Mouse (Mus musculus) limb, embryonic 13.5 days (tissue): ENCODE results near the gene Ccdc162. TPM values are rescaled to one million over a fixed set of nuclear protein-coding genes. Genes with fewer than 3 reads are reported as not detected.
A peak's percentile ranks its signal among the peaks of the same experiment; 100 is the strongest.

Source experiments
- ATAC-seq: fragments of 200-750 bp; cut with Nextera tagmentation; 2 replicates; pipeline ENCODE4 v1.8.0; 2017; ENCODE audit warnings: low read depth, moderate number of reproducible peaks, moderate TSS enrichment; ENCODE audit not compliant: low FRiP score
- H3K27ac ChIP-seq: fragments of 300-500 bp; sonication (generic); 2 replicates; pipeline ENCODE4 v1.5.1; 2015; ENCODE audit warnings: inconsistent platforms, mild to moderate bottlenecking, moderate library complexity
- H3K27me3 ChIP-seq: fragments of 300-500 bp; sonication (generic); 2 replicates; pipeline ENCODE4 v1.6.1; 2015; ENCODE audit warnings: mild to moderate bottlenecking, inconsistent platforms
- H3K36me3 ChIP-seq: fragments of 300-500 bp; sonication (generic); 2 replicates; pipeline ENCODE4 v1.6.1; 2015; ENCODE audit warnings: inconsistent platforms, mild to moderate bottlenecking, moderate library complexity
- H3K4me1 ChIP-seq: fragments of 300-500 bp; sonication (generic); 2 replicates; pipeline ENCODE4 v1.6.1; 2015; ENCODE audit warnings: inconsistent platforms
- H3K4me2 ChIP-seq: fragments of 300-500 bp; sonication (generic); replicated peaks from 2 replicates; pipeline ENCODE4 v1.6.1; 2015; ENCODE audit warnings: inconsistent platforms, mild to moderate bottlenecking, moderate library complexity
- H3K4me3 ChIP-seq: fragments of 300-500 bp; sonication (generic); 2 replicates; pipeline ENCODE4 v1.5.1; 2015; ENCODE audit warnings: moderate library complexity, mild to moderate bottlenecking, inconsistent platforms
- H3K9ac ChIP-seq: fragments of 300-500 bp; sonication (generic); 2 replicates; pipeline ENCODE4 v1.6.1; 2015; ENCODE audit warnings: mild to moderate bottlenecking, inconsistent platforms
- H3K9me3 ChIP-seq: fragments of 300-500 bp; sonication (generic); 2 replicates; pipeline ENCODE4 v1.6.1; 2016; ENCODE audit warnings: inconsistent platforms
- WGBS: fragments of 180-500 bp; shearing (Covaris S2); methylation state at CpG from one replicate; pipeline ENCODE4 v1.1.7; 2015; 5-methylcytosine and 5-hydroxymethylcytosine counted together
- polyA plus RNA-seq: library from polyadenylated mRNA; unstranded; fragments of >200 nt; fragmentation: Nextera tagmentation; extraction: Ambion mirVana; gene quantifications from 2 replicates; pipeline ENCODE4 v1.2.1, GENCODE M21; 2015

Ccdc162 gene
- polyA plus RNA-seq, 1 experiment from 2014 or later: 1.4 TPM

DNA sequence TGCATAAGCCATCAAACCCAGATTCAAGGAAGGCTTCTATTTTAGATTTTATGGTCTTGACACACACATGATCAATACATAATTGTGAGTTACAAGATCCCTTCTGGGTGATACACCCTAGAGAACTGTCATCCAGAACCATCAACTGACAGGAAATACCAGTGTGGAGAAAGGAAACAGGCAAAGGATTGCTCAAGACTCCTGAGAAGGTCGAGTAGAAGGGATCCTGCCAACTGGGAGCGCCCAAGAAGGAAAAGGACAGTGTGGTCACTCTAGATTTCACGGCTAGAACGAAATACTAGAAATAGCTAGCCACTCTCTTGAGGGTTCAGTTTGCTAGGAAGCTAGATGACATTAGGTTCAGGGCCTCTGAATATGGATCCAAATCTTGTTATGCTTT is 173.0 kb downstream of the Ccdc162 start:
- WGBS: 84% methylated on average over 4 of the region's 4 CpGs
- Histone ChIP-seq H3K4me1 (peaks cover 8% of the 10 kb centered on the region), H3K9me3 (no peaks in the 10 kb centered on the region), H3K4me3 (no peak overlapping the region), H3K36me3 (peaks cover 8% of the 10 kb centered on the region), H3K9ac (no peak overlapping the region), H3K27ac (no peak overlapping the region), H3K4me2 (no peak overlapping the region), H3K27me3 (no peaks in the 10 kb centered on the region)
- ATAC-seq: no peak

DNA sequence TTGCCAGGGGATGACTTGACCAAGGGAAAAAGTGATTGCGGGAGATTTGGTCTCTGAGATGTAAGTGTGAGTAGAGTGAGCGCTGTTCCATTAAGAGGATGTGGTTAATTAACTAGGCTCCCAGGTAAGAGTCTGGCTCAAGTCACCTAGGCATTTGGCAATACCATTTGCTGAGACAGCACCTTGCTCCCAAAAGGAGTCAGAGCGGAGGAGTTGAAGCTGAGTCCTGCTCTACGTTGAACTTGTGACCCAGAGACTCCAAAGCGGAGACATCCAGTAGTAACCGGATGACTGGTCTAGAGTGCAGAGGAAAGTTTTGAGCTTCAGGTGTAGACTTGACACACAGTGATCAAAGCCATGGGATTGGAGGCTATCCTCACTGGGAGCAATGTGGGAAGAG is 174.4 kb downstream of the Ccdc162 start:
- Histone ChIP-seq H3K4me3 (no peak overlapping the region), H3K4me2 (no peak overlapping the region), H3K36me3 (peaks cover 19% of the 10 kb centered on the region), H3K9ac (no peak overlapping the region), H3K27me3 (no peaks in the 10 kb centered on the region), H3K27ac (no peak overlapping the region), H3K4me1 (peaks cover 8% of the 10 kb centered on the region), H3K9me3 (no peaks in the 10 kb centered on the region)
- WGBS: 92% methylated on average over 6 of the region's 6 CpGs
- ATAC-seq: no peak

DNA sequence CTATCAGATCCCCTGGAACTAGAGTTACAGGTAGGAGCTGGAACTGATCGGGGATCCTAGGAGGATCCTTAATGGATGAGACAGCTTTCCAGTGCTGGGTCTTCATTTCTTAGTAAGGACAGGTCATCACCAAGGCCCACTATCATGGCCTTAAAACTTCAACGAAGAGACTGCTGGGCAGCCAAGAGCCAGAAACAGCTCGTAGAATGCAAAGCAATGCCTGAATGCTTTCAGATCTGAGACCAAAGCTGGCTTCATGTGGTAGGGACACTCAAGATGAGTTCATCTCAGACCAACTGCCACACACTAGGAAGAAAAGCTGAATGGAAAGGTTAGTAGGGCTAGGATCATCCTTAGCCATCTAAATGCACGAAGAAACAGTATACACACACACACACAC is 177.4 kb downstream of the Ccdc162 start:
- Histone ChIP-seq H3K36me3 (peaks cover 47% of the 10 kb centered on the region), H3K4me2 (no peak overlapping the region), H3K9me3 (no peaks in the 10 kb centered on the region), H3K4me1 (no peaks in the 10 kb centered on the region), H3K27ac (no peak overlapping the region), H3K9ac (no peak overlapping the region), H3K4me3 (no peak overlapping the region), H3K27me3 (no peaks in the 10 kb centered on the region)
- ATAC-seq: no peak
- 97% methylated on average over 4 of the region's 4 CpGs for WGBS

DNA sequence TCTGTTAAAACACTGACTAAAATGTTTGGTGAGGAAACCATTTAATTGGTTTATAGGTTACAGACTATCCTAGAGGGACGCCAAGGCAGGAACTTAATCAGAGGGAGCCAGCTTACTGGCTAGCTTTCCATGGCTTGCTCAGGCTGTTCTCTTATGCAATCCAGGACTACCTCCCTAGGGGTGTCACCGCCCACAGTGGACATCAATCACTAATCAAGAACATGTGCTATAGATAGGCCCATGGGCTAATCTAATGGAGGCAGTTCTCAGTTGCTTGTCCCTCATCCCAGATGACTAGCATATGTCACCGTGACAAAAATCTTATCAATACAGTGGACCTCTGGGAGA is 178.5 kb downstream of the Ccdc162 start:
- Histone ChIP-seq H3K27ac (no peak overlapping the region), H3K9me3 (no peaks in the 10 kb centered on the region), H3K27me3 (no peaks in the 10 kb centered on the region), H3K4me1 (no peaks in the 10 kb centered on the region), H3K4me2 (no peak overlapping the region), H3K4me3 (no peak overlapping the region), H3K9ac (no peak overlapping the region), H3K36me3 (peaks cover 57% of the 10 kb centered on the region)
- 91% methylated on average over 3 of the region's 3 CpGs for WGBS
- no peak for ATAC-seq

DNA sequence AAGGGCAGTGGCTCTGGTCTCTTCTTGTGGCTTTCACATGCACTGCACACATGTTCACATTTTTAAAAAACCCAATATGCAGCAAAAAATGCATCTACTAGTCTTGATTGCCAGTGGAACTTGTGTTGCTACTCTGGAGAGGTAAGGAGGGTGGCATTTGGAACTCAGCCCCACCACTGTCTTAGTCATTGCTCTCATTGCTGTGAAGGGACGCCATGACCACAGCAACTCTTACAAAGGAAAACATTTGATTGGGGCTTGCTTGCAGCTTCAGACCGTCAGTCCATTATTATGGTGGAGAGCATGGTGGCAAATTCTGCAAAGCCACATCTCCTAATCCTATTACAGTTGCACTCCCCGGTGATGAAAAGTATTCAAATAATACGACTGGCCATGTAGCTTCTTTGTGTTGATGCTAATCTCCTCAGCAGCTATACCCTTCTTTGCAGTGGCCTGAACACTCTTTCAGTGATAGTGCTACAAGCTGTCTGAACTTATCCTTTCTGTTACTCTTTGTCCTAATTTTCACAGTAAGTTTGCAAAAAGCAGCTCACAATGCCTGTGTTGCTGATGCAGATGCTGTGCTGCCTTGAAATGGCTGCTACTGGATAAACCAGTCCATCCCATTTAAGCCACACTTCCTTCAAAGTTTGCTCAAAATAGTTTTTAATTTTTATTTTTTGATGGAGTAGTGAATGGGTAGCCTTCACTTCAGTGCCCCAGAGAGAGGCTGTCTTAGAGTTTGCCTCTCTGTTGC is 179.0 kb downstream of the Ccdc162 start:
- Histone ChIP-seq H3K27ac (no peak overlapping the region), H3K9me3 (no peaks in the 10 kb centered on the region), H3K4me3 (no peak overlapping the region), H3K4me2 (no peak overlapping the region), H3K9ac (no peak overlapping the region), H3K36me3 (peaks cover 63% of the 10 kb centered on the region), H3K4me1 (no peaks in the 10 kb centered on the region), H3K27me3 (no peaks in the 10 kb centered on the region)
- 91% methylated on average over 4 of the region's 4 CpGs for WGBS
- no peak for ATAC-seq

GRCm38 (mm10) chr10:41536714-41537113 is 179.7 kb downstream of the Ccdc162 start:
- Histone ChIP-seq H3K4me2 (no peak overlapping the region), H3K36me3 (peaks cover 64% of the 10 kb centered on the region), H3K4me1 (no peaks in the 10 kb centered on the region), H3K4me3 (no peak overlapping the region), H3K9me3 (no peaks in the 10 kb centered on the region), H3K27ac (no peak overlapping the region), H3K9ac (no peak overlapping the region), H3K27me3 (no peaks in the 10 kb centered on the region)
- ATAC-seq: no peak
- whole genome bisulfite sequencing: 89% methylated on average over 1 of the region's 1 CpGs

DNA sequence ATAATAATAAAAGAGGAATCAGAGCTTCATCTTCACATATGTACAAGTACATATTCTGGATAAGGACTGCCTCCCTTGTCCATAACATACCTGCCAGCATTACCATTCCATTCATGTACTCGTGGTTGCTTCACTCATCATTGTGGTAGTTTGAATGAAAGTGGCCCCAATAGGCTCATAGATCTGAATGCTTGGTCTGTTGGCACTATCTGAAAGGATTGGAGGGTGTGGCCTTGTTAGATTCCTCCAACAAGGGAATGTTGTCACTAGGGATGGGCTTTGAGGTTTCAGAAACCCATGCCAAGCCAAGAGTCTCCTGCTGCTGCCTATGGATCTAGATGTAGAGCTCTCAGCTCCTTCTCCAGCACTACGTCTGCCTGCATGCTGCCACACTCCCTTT is 180.4 kb downstream of the Ccdc162 start:
- WGBS: 92% methylated on average over 2 of the region's 2 CpGs
- ATAC-seq: no peak
- H3K36me3 ChIP-seq: peaks cover 70% of the 10 kb centered on the region

GRCm38 (mm10) chr10:41529972-41530371 is 186.5 kb downstream of the Ccdc162 start:
- Histone ChIP-seq H3K4me3 (no peak overlapping the region), H3K9ac (no peak overlapping the region), H3K27me3 (no peaks in the 10 kb centered on the region), H3K4me2 (no peak overlapping the region), H3K27ac (no peak overlapping the region), H3K36me3 (peaks cover 74% of the 10 kb centered on the region), H3K4me1 (no peaks in the 10 kb centered on the region), H3K9me3 (no peaks in the 10 kb centered on the region)
- ATAC-seq: no peak
- WGBS: 83% methylated on average over 5 of the region's 5 CpGs

More for the DNA sequence above, 180.4 kb downstream of the Ccdc162 start:
- no peak overlapping the region for H3K27ac ChIP-seq
- H3K4me2 ChIP-seq: no peak overlapping the region
- H3K9me3 ChIP-seq: no peaks in the 10 kb centered on the region
- no peak overlapping the region for H3K4me3 ChIP-seq
- no peaks in the 10 kb centered on the region for H3K4me1 ChIP-seq
- H3K9ac ChIP-seq: no peak overlapping the region
- H3K27me3 ChIP-seq: no peaks in the 10 kb centered on the region

DNA sequence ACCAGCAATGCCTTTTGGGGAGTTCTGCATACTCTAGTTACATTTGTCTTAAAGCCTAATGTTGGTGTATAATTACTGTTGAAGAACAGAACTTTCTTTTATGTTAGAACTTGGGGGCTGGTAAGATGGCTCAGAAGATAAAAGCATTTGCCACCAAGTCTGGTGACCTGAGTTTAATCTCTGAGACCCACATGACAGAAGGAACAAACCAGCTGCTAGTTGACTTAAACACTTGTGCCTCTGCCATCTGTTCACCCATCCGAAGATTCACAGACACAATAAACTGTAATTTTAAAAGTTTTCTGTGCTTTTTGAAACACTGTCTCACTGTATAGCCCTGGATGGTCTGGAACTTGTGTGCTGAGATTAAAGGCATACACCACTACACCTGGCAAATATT is 190.7 kb downstream of the Ccdc162 start:
- no peak overlapping the region for H3K4me3 ChIP-seq
- no peak for ATAC-seq
- H3K4me2 ChIP-seq: no peak overlapping the region
- peaks cover 24% of the 10 kb centered on the region for H3K4me1 ChIP-seq
- no peak overlapping the region for H3K9ac ChIP-seq
- WGBS: 80% methylated on average over 1 of the region's 1 CpGs
- H3K36me3 ChIP-seq: peaks cover 57% of the 10 kb centered on the region
- H3K9me3 ChIP-seq: no peaks in the 10 kb centered on the region
- H3K27me3 ChIP-seq: no peaks in the 10 kb centered on the region
- no peak overlapping the region for H3K27ac ChIP-seq

DNA sequence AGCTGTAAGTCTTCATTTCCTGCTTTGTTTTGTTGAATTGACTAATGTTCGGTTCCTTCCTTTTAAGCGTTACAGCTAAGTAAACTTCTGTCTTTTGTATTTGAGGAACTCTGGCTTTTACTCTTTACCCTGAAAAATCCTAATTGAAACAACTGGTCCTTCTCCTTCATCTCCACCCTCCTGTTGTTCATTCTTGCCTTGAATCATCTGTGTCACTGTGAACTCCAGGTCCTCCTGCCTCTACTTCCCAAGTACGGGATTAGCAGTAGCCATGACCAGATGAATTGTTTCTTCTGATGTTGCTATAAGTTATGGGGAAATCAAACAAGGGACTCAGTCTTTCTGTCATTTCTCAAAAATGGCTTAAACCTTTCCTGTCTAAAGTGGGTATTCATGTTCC is 193.0 kb downstream of the Ccdc162 start:
- Histone ChIP-seq H3K4me3 (no peak overlapping the region), H3K4me2 (0 out of 2 replicates have a peak overlapping the region, but pooled peaks have one; percentile 25), H3K27ac (no peak overlapping the region), H3K4me1 (peaks cover 25% of the 10 kb centered on the region), H3K9ac (no peak overlapping the region), H3K27me3 (no peaks in the 10 kb centered on the region), H3K36me3 (peaks cover 36% of the 10 kb centered on the region), H3K9me3 (no peaks in the 10 kb centered on the region)
- ATAC-seq: no peak
- 70% methylated on average over 3 of the region's 3 CpGs for WGBS

DNA sequence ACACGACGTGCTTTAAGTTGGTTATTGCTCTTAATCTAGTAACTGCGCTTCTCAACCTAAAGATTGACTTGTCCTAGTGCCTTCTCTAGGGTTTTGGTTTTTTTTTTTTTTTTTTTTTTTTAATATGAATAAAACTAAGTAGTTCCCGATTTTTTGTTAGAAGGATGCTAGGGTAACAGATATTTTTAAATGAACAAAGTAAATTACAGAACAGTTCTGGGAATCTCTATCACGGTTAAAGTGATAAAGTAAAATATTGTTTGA is 196.1 kb downstream of the Ccdc162 start:
- ATAC-seq: no peak
- no peak overlapping the region for H3K27ac ChIP-seq
- H3K27me3 ChIP-seq: no peaks in the 10 kb centered on the region
- 6% methylated on average over 5 of the region's 5 CpGs for WGBS
- H3K36me3 ChIP-seq: peaks cover 19% of the 10 kb centered on the region
- H3K4me1 ChIP-seq: peaks cover 25% of the 10 kb centered on the region
- H3K4me2 ChIP-seq: peak overlapping the region; percentile 82
- H3K9ac ChIP-seq: peak overlapping the region; percentile 93
- no peaks in the 10 kb centered on the region for H3K9me3 ChIP-seq
- H3K4me3 ChIP-seq: peak overlapping the region; percentile 93

DNA sequence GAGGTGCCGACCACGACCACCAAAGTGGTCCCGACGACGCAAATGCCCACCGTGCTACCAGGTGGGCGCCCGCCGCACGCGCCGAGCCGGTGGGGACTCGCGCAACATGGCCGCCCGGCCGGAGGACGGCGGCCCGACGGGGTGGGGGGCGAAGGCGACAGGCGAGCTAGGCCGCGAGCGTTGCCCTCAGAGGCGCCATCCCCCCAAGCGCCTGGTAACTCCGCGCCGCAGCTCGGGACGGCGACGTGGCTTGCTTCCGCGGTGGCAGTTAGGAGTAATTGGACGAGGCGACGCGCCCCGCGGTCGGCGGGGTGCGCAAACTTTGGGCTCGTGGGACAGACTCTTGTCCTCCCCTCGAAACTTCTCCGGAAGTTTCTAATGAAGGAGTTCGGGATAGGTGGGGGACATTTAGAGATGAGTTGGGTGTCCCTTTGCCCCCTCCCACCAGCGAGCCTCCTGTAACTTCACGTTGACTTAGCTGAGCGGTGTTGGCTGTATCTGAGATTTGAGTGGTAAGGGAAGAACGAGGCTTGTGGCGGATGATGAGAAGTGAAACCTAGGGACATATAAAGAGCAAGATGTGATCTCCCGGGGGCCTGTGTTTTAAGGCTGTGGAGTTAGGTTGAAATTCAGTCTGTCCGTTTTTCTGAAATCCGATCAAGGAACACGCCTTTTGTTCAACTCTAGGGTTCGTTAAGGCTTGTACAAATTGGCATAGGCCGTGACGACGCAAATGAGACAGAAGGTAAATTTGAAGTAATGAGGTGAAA is 196.6 kb downstream of the Ccdc162 start:
- peak overlapping the region; percentile 93 for H3K9ac ChIP-seq
- peak; percentile 60 for ATAC-seq

More for the DNA sequence above, 196.6 kb downstream of the Ccdc162 start:
- no peaks in the 10 kb centered on the region for H3K9me3 ChIP-seq
- H3K36me3 ChIP-seq: peaks cover 17% of the 10 kb centered on the region
- H3K4me2 ChIP-seq: peak overlapping the region; percentile 82
- peak overlapping the region; percentile 94 for H3K27ac ChIP-seq
- peaks cover 25% of the 10 kb centered on the region for H3K4me1 ChIP-seq
- WGBS: under 1% methylated on average over 65 of the region's 65 CpGs
- H3K27me3 ChIP-seq: no peaks in the 10 kb centered on the region
- peak overlapping the region; percentile 93 for H3K4me3 ChIP-seq
